Mouse (Mus musculus): ENCODE results near the gene Tmem229b.

GRCm38 (mm10) chr12:79006076-79006475 lies 1.4 kb downstream of the Tmem229b start:
- TF ChIP-seq POLR2A (IDR thresholded peaks at IDR 0.05; ENCODE audit: borderline replicate concordance, insufficient read depth, low read length) (no peak), CTCF (IDR thresholded peaks at IDR 0.05; ENCODE audit: borderline replicate concordance, insufficient read depth, low read depth, low read length) (no peak)
